Mouse (Mus musculus) liver, adult 2 months (tissue): Measurements from ENCODE around the gene Abhd17c.

Experiments
- CTCF ChIP-seq: fragments of 200-500 bp; IDR thresholded peaks from 2 replicates; pipeline ENCODE4 v1.5.1; 2011; ENCODE audit warnings: low read depth, low read length, control low read depth
- POLR2A ChIP-seq: fragments of 200-500 bp; IDR thresholded peaks from 2 replicates; pipeline ENCODE4 v1.6.1; 2011; ENCODE audit warnings: low read length, control low read depth; ENCODE audit not compliant: insufficient read depth; ENCODE audit errors: extremely low read depth

GRCm38 (mm10) chr7:84192256-84192655, 40.6 kb upstream of the Abhd17c start:
- TF ChIP-seq CTCF (no peak), POLR2A (no peak)
